Mouse (Mus musculus): ENCODE results near the gene Gm44965. TPM values are rescaled to one million over a fixed set of nuclear protein-coding genes. Genes with fewer than 3 reads are reported as not detected.

Gm44965 gene
- polyA plus RNA-seq, 1 experiment = not detected

DNA sequence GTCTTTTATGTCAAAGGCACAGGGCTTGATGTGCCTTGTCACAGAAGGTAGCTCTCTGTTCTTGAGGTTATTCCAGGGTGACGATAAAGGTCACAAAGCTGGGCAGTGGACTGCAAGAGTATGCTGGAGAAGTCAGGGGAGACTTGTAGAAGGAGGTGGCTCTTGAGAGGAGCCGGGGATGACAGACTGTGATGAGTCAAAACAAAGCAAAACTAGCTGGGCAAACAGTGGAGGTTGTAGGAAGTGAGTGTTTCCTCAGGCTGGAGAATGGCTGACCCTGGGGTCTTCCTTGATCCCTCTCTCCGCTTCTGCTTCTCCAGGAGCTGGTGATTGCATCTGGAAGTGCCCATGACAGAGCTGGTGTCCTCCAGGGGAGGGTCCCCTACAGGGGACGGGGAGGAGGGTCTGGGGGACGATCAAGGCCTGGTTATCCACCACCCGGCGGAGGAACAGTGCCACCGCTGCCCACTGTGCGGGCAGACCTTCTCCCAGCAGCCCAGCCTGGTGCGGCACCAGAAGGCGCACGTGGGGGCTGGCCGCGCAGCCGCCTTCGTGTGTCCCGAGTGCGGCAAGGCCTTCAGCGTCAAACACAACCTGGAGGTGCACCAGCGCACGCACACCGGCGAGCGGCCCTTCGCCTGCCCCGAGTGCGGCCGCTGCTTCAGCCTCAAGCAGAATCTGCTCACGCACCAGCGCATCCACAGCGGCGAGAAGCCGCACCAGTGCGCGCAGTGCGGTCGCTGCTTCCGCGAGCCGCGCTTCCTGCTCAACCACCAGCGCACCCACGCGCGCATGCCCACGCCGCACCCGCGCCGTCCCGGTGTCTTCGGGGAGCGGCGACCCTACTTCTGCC is 35.3 kb downstream of the Gm44965 start:
- no peak for TF ChIP-seq CTCF (IDR thresholded peaks at IDR 0.05; ENCODE audit: insufficient read depth, low read length)
- TF ChIP-seq POLR2A (IDR thresholded peaks at IDR 0.05; ENCODE audit: borderline replicate concordance, extremely low read depth, low read depth, low read length) = no peak
- H3K4me3 ChIP-seq (replicated peaks; ENCODE audit: extremely low read depth, low read depth, low read length) = peak overlapping the region; percentile 40
- WGBS = 4% methylated on average over 54 of the region's 54 CpGs
- no peaks in the 10 kb centered on the region for H3K4me1 ChIP-seq (ENCODE audit: control insufficient read depth, insufficient read depth, low read length)
- DNase-seq = no peak

DNA sequence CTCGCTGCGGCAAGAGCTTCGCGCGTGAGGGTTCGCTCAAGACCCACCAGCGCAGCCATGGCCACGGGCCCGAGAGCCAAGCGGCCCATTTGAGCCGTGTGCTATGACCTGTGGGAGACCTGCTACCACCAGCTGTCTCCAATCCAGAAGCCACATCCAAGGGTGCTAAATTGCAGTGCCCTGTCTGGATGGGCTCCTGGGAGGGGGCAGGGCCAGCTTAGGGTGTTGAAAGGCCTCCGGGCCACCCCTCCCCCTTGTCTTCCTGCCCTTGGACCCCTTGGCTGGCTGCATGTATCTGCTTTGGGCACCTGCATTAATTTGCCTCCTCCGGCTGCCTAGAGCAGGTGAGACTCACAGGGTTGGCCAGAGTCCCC is 35.9 kb downstream of the Gm44965 start:
- TF ChIP-seq CTCF (IDR thresholded peaks at IDR 0.05; ENCODE audit: insufficient read depth, low read length) = no peak
- TF ChIP-seq POLR2A (IDR thresholded peaks at IDR 0.05; ENCODE audit: borderline replicate concordance, extremely low read depth, low read depth, low read length) = no peak
- H3K4me1 ChIP-seq (ENCODE audit: control insufficient read depth, insufficient read depth, low read length) = no peaks in the 10 kb centered on the region
- peak overlapping the region; percentile 40 for H3K4me3 ChIP-seq (replicated peaks; ENCODE audit: extremely low read depth, low read depth, low read length)
- no peak for DNase-seq
- WGBS = 19% methylated on average over 13 of the region's 13 CpGs

- no peak for DNase-seq
- H3K4me1 ChIP-seq (ENCODE audit: control insufficient read depth, insufficient read depth, low read length) = no peaks in the 10 kb centered on the region
- 84% methylated on average over 8 of the region's 8 CpGs for WGBS
Measured at GRCm38 (mm10) chr6:48630831-48631230, 37.1 kb downstream of the Gm44965 start.

GRCm38 (mm10) chr6:48635105-48635504 is 41.4 kb downstream of the Gm44965 start:
- Histone ChIP-seq H3K4me3 (replicated peaks; ENCODE audit: extremely low read depth, low read depth, low read length) (no peak overlapping the region), H3K4me1 (ENCODE audit: control insufficient read depth, insufficient read depth, low read length) (no peaks in the 10 kb centered on the region)
- DNase-seq = no peak
- no peak for TF ChIP-seq CTCF (IDR thresholded peaks at IDR 0.05; ENCODE audit: insufficient read depth, low read length)
- no peak for TF ChIP-seq POLR2A (IDR thresholded peaks at IDR 0.05; ENCODE audit: borderline replicate concordance, extremely low read depth, low read depth, low read length)
- WGBS = 80% methylated on average over 2 of the region's 2 CpGs

More at GRCm38 (mm10) chr6:48630831-48631230, 37.1 kb downstream of the Gm44965 start:
- TF ChIP-seq CTCF (IDR thresholded peaks at IDR 0.05; ENCODE audit: insufficient read depth, low read length) (no peak), POLR2A (IDR thresholded peaks at IDR 0.05; ENCODE audit: borderline replicate concordance, extremely low read depth, low read depth, low read length) (no peak)
- no peak overlapping the region for H3K4me3 ChIP-seq (replicated peaks; ENCODE audit: extremely low read depth, low read depth, low read length)

- whole genome bisulfite sequencing = 77% methylated on average over 6 of the region's 6 CpGs
- H3K4me3 ChIP-seq (replicated peaks; ENCODE audit: extremely low read depth, low read depth, low read length) = no peak overlapping the region
- H3K4me1 ChIP-seq (ENCODE audit: control insufficient read depth, insufficient read depth, low read length) = no peaks in the 10 kb centered on the region
- no peak for DNase-seq
- TF ChIP-seq CTCF (IDR thresholded peaks at IDR 0.05; ENCODE audit: insufficient read depth, low read length) (no peak), POLR2A (IDR thresholded peaks at IDR 0.05; ENCODE audit: borderline replicate concordance, extremely low read depth, low read depth, low read length) (no peak)
Measured at GRCm38 (mm10) chr6:48636515-48636914, 42.8 kb downstream of the Gm44965 start.

DNA sequence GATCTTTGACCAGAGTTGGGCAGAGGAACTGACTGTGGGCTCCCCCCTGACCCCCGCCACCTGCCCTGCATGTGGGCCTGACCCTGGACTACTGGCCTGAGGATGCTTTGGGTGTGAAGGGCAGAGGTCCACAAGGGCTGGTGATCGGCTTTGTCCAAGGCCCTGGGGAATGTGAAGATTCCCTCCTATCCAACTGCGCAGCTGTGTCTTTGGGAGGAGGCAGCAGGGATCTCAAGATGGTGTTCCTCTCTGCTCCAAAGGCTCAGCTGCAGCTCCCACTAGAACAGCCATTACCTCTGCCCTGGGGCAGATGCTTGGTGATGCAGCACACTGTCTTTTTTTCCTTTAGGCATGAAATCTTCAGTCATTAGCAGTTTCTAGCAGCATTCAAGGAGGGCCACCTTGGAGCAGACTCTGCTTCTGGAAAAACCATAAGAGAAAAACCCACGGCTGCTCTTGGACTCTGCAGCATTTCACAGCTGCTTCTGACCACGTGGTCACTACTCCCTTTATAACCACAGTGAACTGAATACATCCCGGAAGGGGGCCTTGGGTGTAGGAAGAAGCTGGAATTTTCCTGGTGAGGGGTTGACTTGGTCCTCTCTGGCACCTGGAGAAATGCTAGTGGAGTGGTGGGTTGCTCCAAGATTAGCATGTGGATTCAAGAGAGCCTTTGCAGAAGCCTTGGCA is 44.2 kb downstream of the Gm44965 start:
- no peak for TF ChIP-seq POLR2A (IDR thresholded peaks at IDR 0.05; ENCODE audit: borderline replicate concordance, extremely low read depth, low read depth, low read length)
- no peak for TF ChIP-seq CTCF (IDR thresholded peaks at IDR 0.05; ENCODE audit: insufficient read depth, low read length)
- no peak overlapping the region for H3K4me3 ChIP-seq (replicated peaks; ENCODE audit: extremely low read depth, low read depth, low read length)
- H3K4me1 ChIP-seq (ENCODE audit: control insufficient read depth, insufficient read depth, low read length) = no peaks in the 10 kb centered on the region
- WGBS = 70% methylated on average over 6 of the region's 6 CpGs
- DNase-seq = no peak

DNA sequence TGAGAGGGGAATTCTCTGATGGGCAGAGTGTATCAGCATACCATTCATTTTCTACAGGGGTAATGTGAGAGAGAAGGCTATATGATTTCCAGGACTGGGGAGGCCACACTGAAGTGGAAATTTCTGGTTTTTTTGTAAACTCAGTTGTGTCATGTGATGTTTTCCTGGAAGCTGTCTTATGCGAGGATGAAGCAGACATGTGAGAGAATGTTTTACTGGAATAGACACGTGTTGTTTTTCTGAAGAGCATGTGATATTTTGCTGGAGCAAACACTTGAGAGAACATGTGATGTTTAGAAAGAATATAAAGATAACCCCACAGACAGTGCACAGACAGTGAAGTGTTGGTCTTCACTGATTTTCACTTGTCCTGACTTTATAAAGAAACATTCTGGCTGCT is 44.8 kb downstream of the Gm44965 start:
- no peak for DNase-seq

GRCm38 (mm10) chr6:48641391-48641790 is 47.6 kb downstream of the Gm44965 start:
- H3K4me3 ChIP-seq (replicated peaks; ENCODE audit: extremely low read depth, low read depth, low read length) = no peak overlapping the region
- no peak for DNase-seq
- no peaks in the 10 kb centered on the region for H3K4me1 ChIP-seq (ENCODE audit: control insufficient read depth, insufficient read depth, low read length)
- 71% methylated on average over 6 of the region's 6 CpGs for WGBS
- TF ChIP-seq CTCF (IDR thresholded peaks at IDR 0.05; ENCODE audit: insufficient read depth, low read length) (no peak), POLR2A (IDR thresholded peaks at IDR 0.05; ENCODE audit: borderline replicate concordance, extremely low read depth, low read depth, low read length) (no peak)

More for the DNA sequence above, 44.8 kb downstream of the Gm44965 start:
- Histone ChIP-seq H3K4me1 (ENCODE audit: control insufficient read depth, insufficient read depth, low read length) (no peaks in the 10 kb centered on the region), H3K4me3 (replicated peaks; ENCODE audit: extremely low read depth, low read depth, low read length) (no peak overlapping the region)
- TF ChIP-seq CTCF (IDR thresholded peaks at IDR 0.05; ENCODE audit: insufficient read depth, low read length) (no peak), POLR2A (IDR thresholded peaks at IDR 0.05; ENCODE audit: borderline replicate concordance, extremely low read depth, low read depth, low read length) (no peak)
- WGBS = 61% methylated on average over 2 of the region's 2 CpGs

- 19% methylated on average over 4 of the region's 4 CpGs for WGBS
- no peaks in the 10 kb centered on the region for H3K4me1 ChIP-seq (ENCODE audit: control insufficient read depth, insufficient read depth, low read length)
- no peak overlapping the region for H3K4me3 ChIP-seq (replicated peaks; ENCODE audit: extremely low read depth, low read depth, low read length)
- TF ChIP-seq POLR2A (IDR thresholded peaks at IDR 0.05; ENCODE audit: borderline replicate concordance, extremely low read depth, low read depth, low read length) (no peak), CTCF (IDR thresholded peaks at IDR 0.05; ENCODE audit: insufficient read depth, low read length) (peak; percentile 27; the same call in 1 of the 2 replicates)
- no peak for DNase-seq
Measured at GRCm38 (mm10) chr6:48642764-48643292, 49.1 kb downstream of the Gm44965 start.
